Mouse (Mus musculus) MEL-GATA-1-ER (cell line): ENCODE results near the gene Csrp1.
A peak's percentile ranks its signal among the peaks of the same experiment; 100 is the strongest.

Source experiments
- DNase-seq: peaks from one replicate; pipeline ENCODE4 v3.0.0-alpha.2; 2012; ENCODE audit warnings: low read depth; ENCODE audit errors: extremely low read depth

Csrp1 gene

DNA sequence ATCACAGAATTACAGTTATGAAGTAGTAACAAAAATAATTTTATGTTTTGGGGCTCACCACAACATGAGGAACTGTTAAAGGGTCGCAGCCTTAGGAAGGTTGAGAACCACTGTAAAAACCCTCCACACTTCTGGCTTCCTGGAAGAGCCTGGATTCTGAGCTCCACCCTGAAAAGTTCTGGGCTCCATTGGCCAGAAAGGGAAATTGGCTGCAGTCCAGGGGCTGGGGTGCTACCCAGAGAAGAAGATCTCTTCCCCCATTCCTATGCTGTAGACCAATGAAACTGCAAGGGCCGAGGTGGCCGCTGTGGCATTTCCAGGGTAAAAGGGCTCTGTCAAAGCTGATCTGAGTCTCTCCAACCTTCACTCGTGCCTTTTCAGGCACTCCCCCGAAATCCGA, 21.8 kb upstream of the Csrp1 start:
- no peak for DNase-seq

GRCm38 (mm10) chr1:135698451-135698921, 21.4 kb upstream of the Csrp1 start:
- DNase-seq, result no peak

GRCm38 (mm10) chr1:135698996-135699705, 20.7 kb upstream of the Csrp1 start:
- no peak for DNase-seq

GRCm38 (mm10) chr1:135699892-135700291, 20.0 kb upstream of the Csrp1 start:
- DNase-seq, result no peak

GRCm38 (mm10) chr1:135700605-135701004, 19.3 kb upstream of the Csrp1 start:
- peak; percentile 82 for DNase-seq

DNA sequence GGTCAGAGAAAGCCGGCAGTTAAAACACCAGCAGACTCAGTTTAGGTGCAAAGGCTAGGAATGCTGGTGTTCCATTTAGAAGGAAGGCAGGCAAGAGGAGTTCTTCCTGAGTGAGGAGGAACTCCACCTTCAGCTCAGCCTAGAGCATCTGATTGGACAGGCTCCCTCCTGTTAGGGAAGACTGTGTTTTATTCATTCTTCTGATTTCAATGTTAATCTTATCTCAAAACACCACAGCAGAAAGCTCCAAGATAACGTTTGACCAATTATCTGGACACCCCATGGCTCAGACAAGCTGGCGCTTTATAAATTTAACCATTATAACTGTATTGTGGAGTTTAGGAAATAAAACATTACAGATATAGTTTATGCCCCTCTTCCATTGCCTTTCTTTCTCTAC, 18.5 kb upstream of the Csrp1 start:
- no peak for DNase-seq

DNA sequence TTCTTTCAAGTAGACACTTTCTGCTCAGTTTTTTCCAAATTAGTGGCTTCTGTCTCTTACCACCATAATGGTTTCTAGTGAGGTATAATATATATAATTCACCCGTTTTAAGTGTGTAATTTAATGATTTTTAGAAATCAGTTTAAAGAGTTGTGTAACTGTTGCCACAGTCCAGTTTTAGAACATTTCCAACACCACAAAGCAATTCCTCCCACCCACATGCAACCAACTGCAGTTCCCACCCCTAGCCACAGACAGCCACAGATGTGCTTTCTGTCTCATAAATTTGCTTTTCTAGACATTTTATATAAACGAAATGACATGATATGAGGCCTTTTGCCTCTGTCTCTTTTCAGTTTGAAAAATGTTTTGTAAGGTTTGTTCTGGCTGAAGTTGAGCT, 17.1 kb upstream of the Csrp1 start:
- no peak for DNase-seq

GRCm38 (mm10) chr1:135704317-135704821, 15.5 kb upstream of the Csrp1 start:
- no peak for DNase-seq

DNA sequence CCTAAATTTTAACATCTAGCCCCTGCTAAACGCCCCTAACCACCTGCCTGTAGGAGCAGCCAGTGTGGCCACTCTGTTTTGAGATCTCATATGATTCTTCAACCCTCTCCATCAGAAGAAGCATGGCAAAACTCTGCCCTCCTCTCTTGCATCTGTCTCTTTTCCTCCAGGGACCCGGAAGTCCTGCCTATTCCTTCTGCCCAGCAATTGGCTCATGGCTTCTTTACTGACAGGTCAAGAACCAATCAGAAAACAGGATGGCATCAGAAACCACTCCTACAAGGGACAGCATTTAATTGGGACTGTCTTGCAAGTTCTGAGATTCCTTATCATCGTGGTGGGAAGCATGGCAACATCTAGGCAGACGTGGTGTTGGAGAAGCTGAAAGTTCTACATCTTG, 11.5 kb upstream of the Csrp1 start:
- DNase-seq, result peak; percentile 90

- DNase-seq, result no peak
These were observed 8.7 kb upstream of the Csrp1 start for GRCm38 (mm10) chr1:135711126-135711525.

DNA sequence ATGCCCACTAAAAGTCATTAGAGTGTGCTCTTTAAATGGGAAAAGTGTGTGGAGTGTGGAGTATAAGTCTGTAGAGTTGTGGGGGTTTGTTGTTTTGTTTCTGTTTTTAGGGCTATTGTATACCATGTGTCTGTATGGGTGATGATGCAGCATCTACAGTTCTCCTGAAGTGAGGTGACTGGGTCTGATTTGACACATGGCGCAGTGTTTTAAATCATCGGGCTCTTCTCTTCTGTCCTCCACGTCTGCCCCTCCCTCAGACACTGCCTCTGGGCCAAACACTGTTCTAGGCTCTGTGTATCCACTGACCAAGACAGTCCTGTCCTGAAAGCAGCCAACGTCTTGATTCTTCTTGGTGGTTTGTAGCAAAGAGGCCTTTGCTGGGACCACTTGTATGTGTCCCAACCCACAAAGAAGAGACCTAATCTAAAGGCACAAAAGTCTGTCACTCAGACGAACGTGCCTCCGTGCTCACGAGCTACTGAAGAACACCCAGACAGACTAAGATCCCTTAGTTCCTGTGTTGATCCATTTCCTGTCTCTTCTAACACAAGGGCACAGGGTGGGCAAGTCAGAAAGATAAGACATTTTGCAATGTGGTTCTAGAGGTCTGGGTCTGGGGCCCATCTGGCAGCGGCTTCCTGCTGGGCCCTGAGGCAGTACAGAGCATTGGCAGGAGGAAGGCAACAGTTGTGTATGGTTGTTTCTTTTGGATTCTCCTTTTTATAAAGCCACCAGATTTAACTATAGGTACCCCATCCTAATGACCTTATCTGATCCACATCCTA, 5.6 kb upstream of the Csrp1 start:
- no peak for DNase-seq

GRCm38 (mm10) chr1:135714901-135715609, 4.8 kb upstream of the Csrp1 start:
- DNase-seq, result peak; percentile 89

GRCm38 (mm10) chr1:135719486-135719885, 375 bp upstream of the Csrp1 start:
- no peak for DNase-seq

- DNase-seq, result no peak
These were observed 3.2 kb downstream of the Csrp1 start for GRCm38 (mm10) chr1:135723016-135723415.

DNA sequence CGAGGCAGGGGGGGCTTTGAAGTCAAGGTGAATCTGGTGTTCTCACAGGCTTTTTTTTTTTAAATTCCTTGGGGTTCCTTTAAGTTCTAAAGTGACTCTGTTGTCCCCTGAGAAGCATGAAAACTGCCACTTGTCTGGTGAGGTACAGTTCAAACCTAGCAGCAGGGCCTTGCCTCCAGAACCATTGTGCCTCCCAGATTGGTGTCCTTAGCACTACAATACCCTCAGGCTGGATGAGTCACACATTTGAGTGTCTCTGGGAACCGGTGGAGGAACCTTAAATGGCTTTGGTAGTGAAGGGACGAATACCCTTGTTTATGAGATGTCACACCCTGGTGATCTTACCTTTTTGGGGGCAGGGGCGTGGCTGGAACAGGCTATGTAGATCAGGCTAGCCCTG, 4.3 kb downstream of the Csrp1 start:
- no peak for DNase-seq

- DNase-seq, result peak; percentile 62
These were observed 5.5 kb downstream of the Csrp1 start for GRCm38 (mm10) chr1:135725324-135725723.

DNA sequence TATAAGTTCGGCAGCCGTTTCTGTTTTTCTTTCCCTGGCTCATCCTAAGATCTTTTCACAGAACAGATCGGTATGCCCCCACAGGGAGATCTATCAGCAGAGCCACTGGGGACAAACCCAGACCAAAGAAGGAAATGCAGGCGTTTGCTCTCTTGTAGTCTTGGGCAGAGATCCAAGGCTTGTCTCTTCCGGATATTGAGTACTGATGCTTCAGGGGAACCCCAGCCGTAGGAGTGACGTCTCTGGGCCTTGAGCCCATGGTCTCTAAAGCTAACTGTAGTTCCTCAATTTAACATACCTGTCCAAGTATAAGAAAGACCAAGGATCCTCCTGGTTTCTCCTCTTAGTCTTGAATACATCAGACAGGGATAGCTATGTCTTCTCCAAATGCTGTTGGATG, 6.1 kb downstream of the Csrp1 start:
- DNase-seq, result peak; percentile 85

GRCm38 (mm10) chr1:135728631-135729366, 8.9 kb downstream of the Csrp1 start:
- DNase-seq, result peak; percentile 87

DNA sequence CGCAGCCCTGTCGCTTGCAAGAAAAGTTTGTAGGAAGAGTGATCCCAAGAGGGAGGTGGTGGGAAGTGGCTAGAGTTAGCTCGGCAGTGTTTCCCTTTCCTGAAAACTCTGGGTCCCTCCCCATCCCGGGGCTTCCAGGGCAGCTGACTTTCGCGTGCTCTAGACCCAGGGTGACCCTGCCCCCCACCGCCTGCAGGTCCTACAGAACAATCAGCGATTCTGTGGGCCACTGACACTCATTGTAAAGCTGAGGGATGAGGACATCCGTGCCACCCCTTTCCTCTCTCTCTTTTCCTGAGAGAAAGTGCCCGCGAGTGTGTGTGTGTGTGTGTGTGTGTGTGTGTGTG, 9.5 kb downstream of the Csrp1 start:
- no peak for DNase-seq

DNA sequence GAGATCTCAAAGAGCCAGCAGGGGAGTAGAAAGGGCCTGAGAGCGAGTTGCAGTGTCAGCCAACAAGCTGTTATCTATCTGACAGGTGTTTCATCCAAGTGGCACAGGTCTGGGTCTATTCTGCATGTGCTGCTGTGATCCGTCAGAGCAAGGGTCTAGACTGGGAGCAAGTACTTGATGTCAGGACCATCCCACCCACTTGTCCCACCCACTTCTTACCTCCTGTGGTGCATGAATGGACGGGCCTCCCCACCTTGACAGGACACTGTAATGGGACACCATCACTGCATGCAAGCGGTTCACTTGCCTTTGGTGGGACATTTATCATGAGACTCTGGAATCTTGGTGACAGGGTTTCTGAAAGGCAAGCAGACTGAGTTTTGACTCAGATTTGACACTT, 10.0 kb downstream of the Csrp1 start:
- DNase-seq, result no peak

- DNase-seq, result no peak
These were observed 10.4 kb downstream of the Csrp1 start for GRCm38 (mm10) chr1:135730296-135730695.
